Mouse (Mus musculus): ENCODE measurements at regions not wholly inside any gene's neighbourhood (a gene's known extent, or its start where the extent isn't known, plus 50 kb on each side); places are given as distances from the start of the nearest gene placed in this dataset.

DNA sequence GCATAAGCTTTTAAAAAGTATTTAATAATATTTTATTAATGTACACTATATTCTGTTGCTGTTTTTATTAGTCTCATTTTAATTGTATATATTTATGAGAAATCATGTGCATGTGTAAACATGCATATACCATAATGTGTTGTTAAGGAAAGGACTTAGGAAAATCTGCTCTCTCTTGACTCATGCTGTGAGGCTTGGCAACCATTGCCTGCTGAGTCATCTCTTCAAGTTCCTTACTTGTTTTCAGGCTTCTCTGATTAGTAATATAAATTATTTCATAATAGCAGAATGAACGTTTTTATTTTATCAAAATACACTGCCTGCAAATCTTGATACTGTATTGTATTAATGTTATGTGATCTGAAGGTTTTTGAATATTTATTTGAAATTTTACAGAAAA lies 388.9 kb upstream of the Slitrk5 start:
- TF ChIP-seq ZNF384 (IDR thresholded peaks at IDR 0.05; ENCODE audit: low read depth, low read length) (no peak), CHD2 (IDR thresholded peaks at IDR 0.05; ENCODE audit: low read depth, low read length) (no peak), HCFC1 (IDR thresholded peaks at IDR 0.05; ENCODE audit: borderline replicate concordance, insufficient read depth, low read length) (no peak)

Data from ES-E14 (cell line).